Mouse (Mus musculus) lung, postnatal 0 days (tissue): ENCODE measurements at regions not wholly inside any gene's neighbourhood (a gene's known extent, or its start where the extent isn't known, plus 50 kb on each side); places are given as distances from the start of the nearest gene placed in this dataset.

Experiments
- CTCF ChIP-seq: IDR thresholded peaks from 2 replicates; pipeline ENCODE4 v1.5.1; 2016; ENCODE audit warnings: antibody characterized with exemption, mild to moderate bottlenecking
- EP300 ChIP-seq: IDR thresholded peaks from 2 replicates; pipeline ENCODE4 v1.6.1; 2016; ENCODE audit warnings: antibody characterized with exemption, mild to moderate bottlenecking, control low read depth

GRCm38 (mm10) chr8:103813954-103814591 is 287.4 kb upstream of the Cdh5 start:
- TF ChIP-seq CTCF, result no peak
- TF ChIP-seq EP300, result no peak
